Mouse (Mus musculus): ENCODE measurements at regions not wholly inside any gene's neighbourhood (a gene's known extent, or its start where the extent isn't known, plus 50 kb on each side); places are given as distances from the start of the nearest gene placed in this dataset.
A peak's percentile ranks its signal among the peaks of the same experiment; 100 is the strongest.

DNA sequence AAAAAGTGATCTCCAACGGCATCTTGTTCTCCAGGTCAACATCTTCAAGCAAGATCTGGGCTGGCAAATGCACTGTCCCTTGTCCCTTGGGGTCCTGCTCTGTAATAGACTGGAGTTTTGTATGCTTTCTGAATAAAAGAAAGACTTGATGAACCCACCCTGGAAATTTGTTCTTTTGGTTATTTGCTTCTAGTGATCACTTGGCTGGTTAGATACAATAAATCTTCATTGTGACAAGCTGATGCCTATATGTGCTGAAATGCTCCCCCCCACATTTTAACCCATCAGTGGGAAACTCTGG, 65.0 kb downstream of the Dmac1 start:
- Histone ChIP-seq H3K4me1 (0 out of 2 replicates have a peak, but pooled peaks cover 5% of the 10 kb centered on the region), H3K36me3 (no peaks in the 10 kb centered on the region), H3K9me3 (no peaks in the 10 kb centered on the region), H3K9ac (replicated peaks) (no peak overlapping the region), H3K4me3 (no peak overlapping the region), H3K4me2 (replicated peaks) (no peak overlapping the region), H3K27ac (replicated peaks) (no peak overlapping the region; the same call in 1 of the 2 replicates), H3K27me3 (no peaks in the 10 kb centered on the region)
- peak; percentile 19 for ATAC-seq (ENCODE audit: low FRiP score, low read depth)
- WGBS, result 37% methylated on average over 1 of the region's 1 CpGs

DNA sequence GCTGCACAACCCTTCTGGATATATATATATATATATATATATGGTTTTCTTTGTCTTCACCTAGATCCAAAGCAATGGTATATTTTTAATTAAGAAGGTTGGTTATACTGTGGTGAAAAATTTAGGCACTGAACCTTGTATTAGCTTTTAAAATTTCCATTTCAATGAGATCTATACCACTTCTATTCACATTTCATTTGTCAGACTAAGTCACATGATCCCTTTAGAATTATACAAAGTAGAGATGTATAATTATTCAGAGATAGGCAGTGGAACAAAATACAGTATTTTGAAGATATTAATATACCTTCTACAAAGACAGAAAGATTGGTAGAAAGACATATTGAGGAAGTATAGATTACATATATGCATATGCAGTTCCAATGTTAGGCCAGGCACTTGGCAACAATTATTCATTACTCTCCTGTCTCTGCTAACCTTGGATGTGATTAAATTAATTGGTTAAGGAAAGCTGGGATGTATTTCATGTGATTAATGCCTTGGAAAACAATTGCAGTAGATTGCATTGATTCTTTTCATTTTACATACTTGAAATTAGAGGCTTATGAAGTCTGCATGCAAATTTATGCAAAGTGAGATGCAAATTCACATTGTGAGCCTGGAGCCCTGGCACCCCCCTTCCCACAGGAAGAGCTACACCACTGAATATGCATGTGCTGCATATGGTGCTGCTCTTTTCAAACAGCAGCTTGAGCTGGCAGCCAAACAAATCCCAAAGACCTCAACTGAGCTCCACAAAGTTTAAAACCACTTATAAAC, 65.5 kb downstream of the Dmac1 start:
- peak; percentile 96 for ATAC-seq (ENCODE audit: low FRiP score, low read depth)
- Histone ChIP-seq H3K27me3 (no peaks in the 10 kb centered on the region), H3K4me1 (0 out of 2 replicates have a peak, but pooled peaks cover 5% of the 10 kb centered on the region), H3K4me3 (no peak overlapping the region), H3K27ac (replicated peaks) (no peak overlapping the region; the same call in 1 of the 2 replicates), H3K4me2 (replicated peaks) (no peak overlapping the region), H3K9ac (replicated peaks) (no peak overlapping the region), H3K36me3 (no peaks in the 10 kb centered on the region), H3K9me3 (no peaks in the 10 kb centered on the region)
